Mouse (Mus musculus) intestine, postnatal 0 days (tissue): ENCODE measurements around the gene Tulp2. TPM values are rescaled to one million over a fixed set of nuclear protein-coding genes. Genes with fewer than 3 reads are reported as not detected.

ENCODE experiments used
- ATAC-seq: fragments of 200-750 bp; cut with Nextera tagmentation; 2 replicates; pipeline ENCODE4 v1.8.0; 2017; ENCODE audit warnings: mild to moderate bottlenecking, moderate TSS enrichment, moderate library complexity
- H3K27ac ChIP-seq: fragments of 300-500 bp; sonication (generic); 2 replicates; pipeline ENCODE4 v1.5.1; 2014; ENCODE audit warnings: mild to moderate bottlenecking, low read depth, low read length, moderate library complexity
- H3K27me3 ChIP-seq: fragments of 300-500 bp; sonication (generic); replicated peaks from 2 replicates; pipeline ENCODE4 v1.6.1; 2014; ENCODE audit warnings: low read length, mixed read lengths; ENCODE audit not compliant: control insufficient read depth, insufficient read depth
- H3K36me3 ChIP-seq: fragments of 300-500 bp; sonication (generic); 2 replicates; pipeline ENCODE4 v1.6.1; 2014; ENCODE audit warnings: mild to moderate bottlenecking, moderate library complexity; ENCODE audit not compliant: control insufficient read depth, insufficient read depth
- H3K4me1 ChIP-seq: fragments of 300-500 bp; sonication (generic); replicated peaks from 2 replicates; pipeline ENCODE4 v1.6.1; 2014; ENCODE audit warnings: antibody characterized with exemption, low read length, mixed read lengths; ENCODE audit not compliant: control insufficient read depth, insufficient read depth
- H3K4me2 ChIP-seq: fragments of 300-500 bp; sonication (generic); replicated peaks from 2 replicates; pipeline ENCODE4 v1.6.1; 2014; ENCODE audit warnings: low read depth, mild to moderate bottlenecking, moderate library complexity
- H3K4me3 ChIP-seq: fragments of 300-500 bp; sonication (generic); 2 replicates; pipeline ENCODE4 v1.5.1; 2014; ENCODE audit warnings: low read depth, low read length
- H3K9ac ChIP-seq: fragments of 300-500 bp; sonication (generic); 2 replicates; pipeline ENCODE4 v1.6.1; 2014; ENCODE audit warnings: mild to moderate bottlenecking, low read depth, low read length
- H3K9me3 ChIP-seq: fragments of 300-500 bp; sonication (generic); 2 replicates; pipeline ENCODE4 v1.6.1; 2016; ENCODE audit warnings: mixed run types; ENCODE audit not compliant: control insufficient read depth
- CTCF ChIP-seq: sonication (generic); IDR thresholded peaks from 2 replicates; pipeline ENCODE4 v1.5.1; 2016; ENCODE audit warnings: low read depth, mild to moderate bottlenecking, control low read depth, antibody characterized with exemption, moderate library complexity
- WGBS: fragments of 180-500 bp; shearing (Covaris S2); extraction: QIAGEN DNeasy Blood & Tissue Kit; methylation state at CpG from one replicate; pipeline ENCODE4 v1.1.7; 2014; 5-methylcytosine and 5-hydroxymethylcytosine counted together
- polyA plus RNA-seq: library from polyadenylated mRNA; unstranded; fragments of >200 nt; fragmentation: Nextera tagmentation; extraction: Ambion mirVana; gene quantifications from 2 replicates; pipeline ENCODE4 v1.2.1, GENCODE M21; 2015

The Tulp2 gene
- polyA plus RNA-seq, 1 experiment from 2014 or later: 0.78 TPM

- TF ChIP-seq CTCF: peak; percentile 68
- H3K27ac ChIP-seq: no peak within 1 kb of the TSS
Measured at GRCm38 (mm10) chr7:45437521-45438276, 44.0 kb upstream of the Tulp2 start, which contains the start of gene Ruvbl2. TSS of gene Ruvbl2 (minus strand) at chr7:45438096.

DNA sequence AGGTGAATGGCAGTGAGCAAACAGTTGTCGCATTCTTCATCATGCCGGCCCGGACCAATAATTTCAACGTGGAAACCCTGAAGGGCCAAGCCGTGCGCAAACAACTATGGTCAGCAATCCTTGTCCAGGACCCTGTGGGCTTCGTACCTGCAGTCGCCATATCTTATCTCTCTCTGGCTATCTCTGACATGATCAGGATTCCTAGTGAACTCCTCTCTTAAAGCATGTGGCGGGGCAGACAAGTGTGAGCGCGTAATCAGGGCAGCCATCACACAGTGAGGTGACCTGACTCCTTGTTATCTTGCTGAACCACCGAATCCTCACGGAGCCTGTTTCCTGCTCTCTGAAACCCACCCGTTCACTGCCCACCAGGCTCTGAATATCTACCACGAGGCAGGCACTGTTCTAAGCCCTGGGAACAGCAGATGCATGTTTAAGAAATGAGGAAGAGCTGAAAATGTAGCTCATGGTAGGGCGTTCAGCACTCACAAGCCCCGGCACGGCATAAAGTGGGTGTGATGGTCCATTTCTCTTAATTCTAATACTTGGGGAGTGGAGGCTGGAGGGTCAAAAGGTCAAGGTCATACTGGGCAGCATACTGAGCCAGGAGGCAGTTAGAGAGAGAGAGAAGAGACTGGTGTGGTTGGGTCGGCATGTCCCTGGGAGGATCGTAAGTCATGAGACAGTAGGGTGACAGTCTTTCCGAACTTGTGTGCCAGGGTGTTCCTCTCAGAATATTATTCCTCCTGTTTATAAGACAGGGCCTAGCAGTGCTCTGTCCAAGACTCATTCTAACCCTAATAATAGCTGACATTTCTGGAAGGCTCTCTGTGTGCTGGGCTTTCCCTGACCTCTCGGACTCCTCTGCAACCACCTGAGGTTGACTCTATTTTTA lies 37.9 kb upstream of the Tulp2 start:
- no peak overlapping the region for H3K9ac ChIP-seq
- WGBS: 73% methylated on average over 22 of the region's 22 CpGs
- no peak for ATAC-seq
- no peak overlapping the region for H3K27ac ChIP-seq
- no peaks in the 10 kb centered on the region for H3K27me3 ChIP-seq
- H3K36me3 ChIP-seq: peaks cover 43% of the 10 kb centered on the region
- H3K9me3 ChIP-seq: no peaks in the 10 kb centered on the region
- no peak overlapping the region for H3K4me2 ChIP-seq
- no peak overlapping the region for H3K4me3 ChIP-seq
- no peaks in the 10 kb centered on the region for H3K4me1 ChIP-seq
- TF ChIP-seq CTCF: no peak

More at GRCm38 (mm10) chr7:45437521-45438276, 44.0 kb upstream of the Tulp2 start, which contains the start of gene Ruvbl2:
- H3K4me2 ChIP-seq: peak within 1 kb of the TSS; percentile 37
- ATAC-seq: no peak
- WGBS: 30% methylated on average over 19 of the region's 19 CpGs
- H3K4me1 ChIP-seq: peaks cover 4% of the 10 kb centered on the region; the same call in 1 of the 2 replicates
- no peaks in the 10 kb centered on the region for H3K27me3 ChIP-seq
- H3K9me3 ChIP-seq: no peaks in the 10 kb centered on the region
- no peak within 1 kb of the TSS for H3K9ac ChIP-seq
- H3K4me3 ChIP-seq: no peak within 1 kb of the TSS
- H3K36me3 ChIP-seq: peaks cover 25% of the 10 kb centered on the region

GRCm38 (mm10) chr7:45446589-45446988 lies 35.1 kb upstream of the Tulp2 start:
- no peaks in the 10 kb centered on the region for H3K27me3 ChIP-seq
- peaks cover 33% of the 10 kb centered on the region for H3K36me3 ChIP-seq
- no peak overlapping the region for H3K4me3 ChIP-seq
- no peaks in the 10 kb centered on the region for H3K9me3 ChIP-seq
- no peaks in the 10 kb centered on the region for H3K4me1 ChIP-seq
- H3K27ac ChIP-seq: no peak overlapping the region
- ATAC-seq: no peak
- H3K4me2 ChIP-seq: no peak overlapping the region
- no peak overlapping the region for H3K9ac ChIP-seq
- TF ChIP-seq CTCF: no peak

GRCm38 (mm10) chr7:45447325-45447990 lies 34.2 kb upstream of the Tulp2 start:
- Histone ChIP-seq H3K4me3 (no peak overlapping the region), H3K4me1 (no peaks in the 10 kb centered on the region), H3K27me3 (no peaks in the 10 kb centered on the region), H3K9me3 (no peaks in the 10 kb centered on the region), H3K9ac (no peak overlapping the region), H3K27ac (no peak overlapping the region), H3K4me2 (no peak overlapping the region), H3K36me3 (peaks cover 40% of the 10 kb centered on the region)
- 44% methylated on average over 11 of the region's 11 CpGs for WGBS
- TF ChIP-seq CTCF: peak; percentile 78
- ATAC-seq: no peak

- no peak for TF ChIP-seq CTCF
- no peak overlapping the region for H3K4me3 ChIP-seq
- H3K27me3 ChIP-seq: no peaks in the 10 kb centered on the region
- H3K36me3 ChIP-seq: peaks cover 35% of the 10 kb centered on the region; the same call in 1 of the 2 replicates
- H3K9ac ChIP-seq: no peak overlapping the region
- no peaks in the 10 kb centered on the region for H3K4me1 ChIP-seq
- H3K9me3 ChIP-seq: no peaks in the 10 kb centered on the region
- no peak overlapping the region for H3K4me2 ChIP-seq
- H3K27ac ChIP-seq: no peak overlapping the region
- no peak for ATAC-seq
- 90% methylated on average over 1 of the region's 1 CpGs for WGBS
Measured at GRCm38 (mm10) chr7:45449974-45450373, 31.7 kb upstream of the Tulp2 start.
